Mouse (Mus musculus): Measurements from ENCODE around the gene Hnrnpab.

- TF ChIP-seq CTCF (IDR thresholded peaks at IDR 0.05; ENCODE audit: borderline replicate concordance, extremely low read depth, insufficient read depth, insufficient read length), result peak; percentile 68
- no peak for TF ChIP-seq POLR2A (IDR thresholded peaks at IDR 0.05; ENCODE audit: borderline replicate concordance, extremely low read depth, insufficient read depth, insufficient read length, poor library complexity, severe bottlenecking)
Observed at GRCm38 (mm10) chr11:51636323-51636684, 29.7 kb upstream of the Hnrnpab start.
